ENCODE assay signal across 8 mouse cellular contexts in genomic region chrX:77741383-77741782, GRCm38 (mm10). TPM values are rescaled to one million over a fixed set of nuclear protein-coding genes. Genes with fewer than 3 reads are reported as not detected.
DNase-seq lines count a peak whose midpoint lies in the region; ATAC-seq and TF ChIP-seq lines count a peak whose summit lies in the region.

No protein-coding gene starts in this region.

- H3ac ChIP-seq in myocyte (ENCODE audit: control insufficient read depth, insufficient read length): no peak overlapping the region

- no peak overlapping the region for H3K27ac ChIP-seq in forebrain, postnatal 0 days (ENCODE audit: low read depth, low read length)
- H3K27ac ChIP-seq in forebrain, embryonic 16.5 days (ENCODE audit: low read length): no peak overlapping the region
- H3K27ac ChIP-seq in midbrain, embryonic 15.5 days: no peak overlapping the region
- no peak overlapping the region for H3K27ac ChIP-seq in midbrain, embryonic 16.5 days (ENCODE audit: low read length)
- H3K27ac ChIP-seq in midbrain, embryonic 11.5 days (ENCODE audit: low read depth, low read length): no peak overlapping the region

- H3K4me2 ChIP-seq in forebrain, postnatal 0 days (ENCODE audit: low read depth): no peak overlapping the region
- H3K4me2 ChIP-seq in forebrain, embryonic 16.5 days (ENCODE audit: low read length): no peak overlapping the region
- no peak overlapping the region for H3K4me2 ChIP-seq in midbrain, embryonic 15.5 days
- H3K4me2 ChIP-seq in midbrain, embryonic 16.5 days (ENCODE audit: low read length): no peak overlapping the region
- no peak overlapping the region for H3K4me2 ChIP-seq in myocyte (ENCODE audit: low read depth)
- no peak overlapping the region for H3K4me2 ChIP-seq in midbrain, embryonic 11.5 days

- H3K9me3 ChIP-seq in forebrain, postnatal 0 days (ENCODE audit: low read length): no peaks in the 10 kb centered on the region
- H3K9me3 ChIP-seq in forebrain, embryonic 16.5 days (ENCODE audit: control insufficient read depth, low read length): no peaks in the 10 kb centered on the region
- no peaks in the 10 kb centered on the region for H3K9me3 ChIP-seq in midbrain, embryonic 15.5 days
- no peaks in the 10 kb centered on the region for H3K9me3 ChIP-seq in midbrain, embryonic 16.5 days (replicated peaks; ENCODE audit: control insufficient read depth, low read length, poor library complexity, severe bottlenecking)
- no peaks in the 10 kb centered on the region for H3K9me3 ChIP-seq in midbrain, embryonic 11.5 days (ENCODE audit: control insufficient read depth, low read length)

- DNase-seq in forebrain, postnatal 0 days: peak; percentile 7
- DNase-seq in adrenal gland, postnatal 25 days: peak; percentile 14
- peak; percentile 16 to 21 for DNase-seq in kidney, adult 8-10 months
- DNase-seq in midbrain, embryonic 11.5 days (ENCODE audit: low spot score, missing footprints): no peak

- no peaks in the 10 kb centered on the region for H3K4me1 ChIP-seq in forebrain, postnatal 0 days (ENCODE audit: insufficient read depth)
- no peaks in the 10 kb centered on the region for H3K4me1 ChIP-seq in forebrain, embryonic 16.5 days (replicated peaks; ENCODE audit: control insufficient read depth, insufficient read depth, low read length)
- H3K4me1 ChIP-seq in midbrain, embryonic 15.5 days: no peaks in the 10 kb centered on the region
- no peaks in the 10 kb centered on the region for H3K4me1 ChIP-seq in midbrain, embryonic 16.5 days (ENCODE audit: control insufficient read depth, insufficient read depth, low read length)
- H3K4me1 ChIP-seq in midbrain, embryonic 11.5 days (ENCODE audit: control insufficient read depth, insufficient read depth, low read length): no peaks in the 10 kb centered on the region

- peak; percentile 31 for TF ChIP-seq CTCF in forebrain, postnatal 0 days (IDR thresholded peaks at IDR 0.05; ENCODE audit: low read depth)

- no peaks in the 10 kb centered on the region for H3K36me3 ChIP-seq in forebrain, postnatal 0 days (ENCODE audit: insufficient read depth)
- no peaks in the 10 kb centered on the region for H3K36me3 ChIP-seq in forebrain, embryonic 16.5 days (ENCODE audit: control insufficient read depth, insufficient read depth)
- no peaks in the 10 kb centered on the region for H3K36me3 ChIP-seq in midbrain, embryonic 15.5 days (replicated peaks)
- H3K36me3 ChIP-seq in midbrain, embryonic 16.5 days (ENCODE audit: control insufficient read depth, insufficient read depth, low read length): no peaks in the 10 kb centered on the region
- no peaks in the 10 kb centered on the region for H3K36me3 ChIP-seq in myocyte (ENCODE audit: control insufficient read depth, insufficient read depth)
- no peaks in the 10 kb centered on the region for H3K36me3 ChIP-seq in midbrain, embryonic 11.5 days (ENCODE audit: control insufficient read depth, insufficient read depth, low read length)

- no peak for TF ChIP-seq POLR2A in myocyte (IDR thresholded peaks at IDR 0.05; ENCODE audit: insufficient read length, low read depth)

- H3K79me2 ChIP-seq in myocyte (ENCODE audit: control insufficient read depth, insufficient read depth): no peaks in the 10 kb centered on the region

- H3K9ac ChIP-seq in forebrain, postnatal 0 days: no peak overlapping the region
- no peak overlapping the region for H3K9ac ChIP-seq in forebrain, embryonic 16.5 days (replicated peaks; ENCODE audit: low read depth, low read length)
- H3K9ac ChIP-seq in midbrain, embryonic 15.5 days: no peak overlapping the region
- H3K9ac ChIP-seq in midbrain, embryonic 16.5 days (ENCODE audit: low read depth, low read length): no peak overlapping the region
- no peak overlapping the region for H3K9ac ChIP-seq in midbrain, embryonic 11.5 days (ENCODE audit: low read length)

- no peak overlapping the region for H3K4me3 ChIP-seq in forebrain, postnatal 0 days (ENCODE audit: low read depth, low read length)
- H3K4me3 ChIP-seq in forebrain, embryonic 16.5 days (replicated peaks; ENCODE audit: low read length): no peak overlapping the region
- no peak overlapping the region for H3K4me3 ChIP-seq in midbrain, embryonic 15.5 days
- no peak overlapping the region for H3K4me3 ChIP-seq in midbrain, embryonic 16.5 days (ENCODE audit: low read depth, low read length)
- H3K4me3 ChIP-seq in myocyte: no peak overlapping the region
- no peak overlapping the region for H3K4me3 ChIP-seq in midbrain, embryonic 11.5 days (ENCODE audit: low read depth, low read length)

- WGBS in forebrain, postnatal 0 days: 16% methylated on average over 1 of the region's 1 CpGs
- WGBS in forebrain, embryonic 16.5 days: 23% methylated on average over 1 of the region's 1 CpGs
- WGBS in midbrain, embryonic 15.5 days: 39% methylated on average over 1 of the region's 1 CpGs
- 24% methylated on average over 1 of the region's 1 CpGs for WGBS in midbrain, embryonic 16.5 days
- 39% methylated on average over 1 of the region's 1 CpGs for WGBS in midbrain, embryonic 11.5 days

- no peak for ATAC-seq in forebrain, postnatal 0 days
- ATAC-seq in forebrain, embryonic 16.5 days: no peak
- 0 out of 2 replicates have a peak, but pooled peaks have one; percentile 63 for ATAC-seq in midbrain, embryonic 15.5 days (replicated peaks)
- no peak for ATAC-seq in midbrain, embryonic 16.5 days
- no peak for ATAC-seq in midbrain, embryonic 11.5 days (ENCODE audit: low FRiP score)

- no peaks in the 10 kb centered on the region for H3K27me3 ChIP-seq in forebrain, postnatal 0 days (ENCODE audit: insufficient read depth, low read length)
- H3K27me3 ChIP-seq in forebrain, embryonic 16.5 days (replicated peaks; ENCODE audit: control insufficient read depth, insufficient read depth, low read length): no peaks in the 10 kb centered on the region
- no peaks in the 10 kb centered on the region for H3K27me3 ChIP-seq in midbrain, embryonic 15.5 days (replicated peaks)
- H3K27me3 ChIP-seq in midbrain, embryonic 16.5 days (ENCODE audit: control insufficient read depth, insufficient read depth, low read depth, low read length): no peaks in the 10 kb centered on the region
- H3K27me3 ChIP-seq in myocyte (ENCODE audit: control insufficient read depth, insufficient read depth, insufficient read length): no peaks in the 10 kb centered on the region
- no peaks in the 10 kb centered on the region for H3K27me3 ChIP-seq in midbrain, embryonic 11.5 days (ENCODE audit: control insufficient read depth, insufficient read depth, low read length)

TF ChIP-seq in myocyte, 11 proteins besides CTCF, POLR2A, EP300 and RAD21:
- TF ChIP-seq MYOG (IDR thresholded peaks at IDR 0.05; ENCODE audit: control insufficient read depth in 1 of 3, insufficient read depth in 1 of 3, insufficient read length in 2 of 3, low read depth in 2 of 3) (no peak), MYOD1 (IDR thresholded peaks at IDR 0.05; ENCODE audit: control insufficient read depth in 1 of 3, insufficient read length in 2 of 3, low read depth in 2 of 3) (peak in 2 of 3 experiments; percentile 19 to 34)
TF ChIP-seq in myocyte: peak in this region for 1.

RNA-seq across cellular contexts. Expression of gene Prkx, which starts 54.7 kb away (rescaled TPM):
- 20.9 and 27.4 TPM in 2 replicates for total RNA-seq in forebrain, postnatal 0 days (2014; rRNA removed)
- 18.2 and 21.7 TPM in 2 replicates for polyA plus RNA-seq in forebrain, postnatal 0 days (2015; fragmentation: Nextera tagmentation; extraction: Ambion mirVana)
- 35.7 and 42.0 TPM in 2 replicates for polyA plus RNA-seq in forebrain, embryonic 16.5 days (2015; fragmentation: Nextera tagmentation; extraction: Ambion mirVana)
- polyA plus RNA-seq in midbrain, embryonic 15.5 days (2015; fragmentation: Nextera tagmentation; extraction: Ambion mirVana): 26.1 and 27.0 TPM in 2 replicates
- 24.3 and 26.1 TPM in 2 replicates for polyA plus RNA-seq in midbrain, embryonic 16.5 days (2015; fragmentation: Nextera tagmentation; extraction: Ambion mirVana)
- 12.6 and 15.1 TPM in 2 replicates for total RNA-seq in adrenal gland, postnatal 25 days (2021)
- 11.6 TPM for polyA plus RNA-seq in myocyte (2012; fragmentation: generic; extraction: Trizol)
- 16.2 and 18.6 TPM in 2 replicates for polyA plus RNA-seq in midbrain, embryonic 11.5 days (2014; fragmentation: Nextera tagmentation; extraction: Ambion mirVana)
